Mouse (Mus musculus) thymus, adult 2 months (tissue): ENCODE results near the gene Abr.

ENCODE experiments used
- CTCF ChIP-seq: fragments of 200-500 bp; IDR thresholded peaks from 2 replicates; pipeline ENCODE4 v1.5.1; 2012; ENCODE audit warnings: mild to moderate bottlenecking, control low read depth, low read length, moderate library complexity, borderline replicate concordance; ENCODE audit not compliant: control insufficient read depth, poor library complexity, insufficient read depth; ENCODE audit errors: extremely low read depth
- POLR2A ChIP-seq: fragments of 200-500 bp; IDR thresholded peaks from 2 replicates; pipeline ENCODE4 v1.6.1; 2012; ENCODE audit warnings: mild to moderate bottlenecking, low read length, control low read depth, moderate library complexity; ENCODE audit not compliant: control insufficient read depth, poor library complexity, insufficient read depth; ENCODE audit errors: extremely low read depth

DNA sequence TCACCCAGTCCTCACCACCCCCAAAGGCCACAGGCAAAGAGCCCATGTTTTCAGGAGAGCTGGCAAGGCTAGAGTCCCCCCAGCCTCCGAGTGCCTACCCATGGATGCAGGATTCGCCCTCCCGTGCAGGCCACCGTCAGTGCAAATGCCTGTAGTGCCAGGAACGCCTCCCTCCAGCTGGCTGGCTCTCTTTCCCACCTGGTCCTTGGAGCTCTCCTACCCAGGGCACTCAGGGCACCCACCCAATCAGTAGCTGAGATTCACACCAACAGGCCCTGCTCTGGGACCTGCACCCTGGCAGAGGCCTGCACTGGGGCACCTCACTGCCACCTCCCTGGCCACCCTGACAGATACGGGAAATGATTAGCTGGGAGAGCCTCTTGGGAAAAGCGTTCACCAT is 90.1 kb downstream of the Abr start:
- TF ChIP-seq POLR2A (no peak), CTCF (no peak)
